8 mouse cellular contexts compared by ENCODE assay signal in genomic region chr9:31252182-31252799, GRCm38 (mm10). TPM values are rescaled to one million over a fixed set of nuclear protein-coding genes. Genes with fewer than 3 reads are reported as not detected.
A peak's percentile ranks its signal among the peaks of the same experiment; 100 is the strongest.
DNase-seq lines count a peak whose midpoint lies in the region; ATAC-seq lines count a peak whose summit lies in the region.

No protein-coding gene starts in this region.

- peak overlapping the region; percentile 69 for H3K4me2 ChIP-seq in liver, embryonic 15.5 days
- no peak overlapping the region for H3K4me2 ChIP-seq in stomach, embryonic 15.5 days

- H3K9ac ChIP-seq in liver, embryonic 15.5 days, result no peak overlapping the region
- H3K9ac ChIP-seq in stomach, embryonic 15.5 days, result no peak overlapping the region

- H3K27ac ChIP-seq in liver, embryonic 15.5 days (replicated peaks), result peak overlapping the region; percentile 96
- H3K27ac ChIP-seq in stomach, embryonic 15.5 days, result no peak overlapping the region
- no peak overlapping the region for H3K27ac ChIP-seq in hindbrain, embryonic 10.5 days

- H3K36me3 ChIP-seq in liver, embryonic 15.5 days (replicated peaks), result no peaks in the 10 kb centered on the region
- no peaks in the 10 kb centered on the region for H3K36me3 ChIP-seq in stomach, embryonic 15.5 days
- H3K36me3 ChIP-seq in hindbrain, embryonic 10.5 days, result no peaks in the 10 kb centered on the region

- no peaks in the 10 kb centered on the region for H3K27me3 ChIP-seq in liver, embryonic 15.5 days
- no peaks in the 10 kb centered on the region for H3K27me3 ChIP-seq in stomach, embryonic 15.5 days (replicated peaks)
- no peaks in the 10 kb centered on the region for H3K27me3 ChIP-seq in hindbrain, embryonic 10.5 days (ENCODE audit: insufficient read depth, poor library complexity, severe bottlenecking)

- 37% methylated on average over 10 of the region's 10 CpGs for WGBS in liver, embryonic 15.5 days (ENCODE audit: insufficient replicate concordance)
- WGBS in stomach, embryonic 15.5 days, result 69% methylated on average over 10 of the region's 10 CpGs
- 77% methylated on average over 10 of the region's 10 CpGs for WGBS in hindbrain, embryonic 10.5 days

- H3K4me3 ChIP-seq in liver, embryonic 15.5 days (replicated peaks), result peak overlapping the region; percentile 35
- H3K4me3 ChIP-seq in stomach, embryonic 15.5 days (replicated peaks), result no peak overlapping the region
- H3K4me3 ChIP-seq in hindbrain, embryonic 10.5 days, result no peak overlapping the region

- peak; percentile 82 for DNase-seq in 416B (ENCODE audit: low read depth)
- peak; percentile 94 for DNase-seq in MEL-GATA-1-ER (ENCODE audit: extremely low read depth, low read depth)
- peak; percentile 47 for DNase-seq in heart, adult 8-10 months (ENCODE audit: low spot score)
- no peak for DNase-seq in hindbrain, embryonic 10.5 days (ENCODE audit: low spot score)
- no peak for DNase-seq in right cerebral cortex, postnatal 25 days
- no peak for DNase-seq in right cerebral cortex, adult 2 months (ENCODE audit: low spot score in 2 of 2)

- peak; percentile 81 for ATAC-seq in liver, embryonic 15.5 days (ENCODE audit: insufficient read depth)
- peak; percentile 79; the same call in 1 of the 2 replicates for ATAC-seq in stomach, embryonic 15.5 days (ENCODE audit: insufficient read depth, low FRiP score, low read depth)

- no peaks in the 10 kb centered on the region for H3K9me3 ChIP-seq in liver, embryonic 15.5 days (replicated peaks)
- no peaks in the 10 kb centered on the region for H3K9me3 ChIP-seq in stomach, embryonic 15.5 days
- no peaks in the 10 kb centered on the region for H3K9me3 ChIP-seq in hindbrain, embryonic 10.5 days

- peaks cover 68% of the 10 kb centered on the region for H3K4me1 ChIP-seq in liver, embryonic 15.5 days (replicated peaks)
- peaks cover 9% of the 10 kb centered on the region for H3K4me1 ChIP-seq in stomach, embryonic 15.5 days
- peaks cover 9% of the 10 kb centered on the region for H3K4me1 ChIP-seq in hindbrain, embryonic 10.5 days (replicated peaks)

RNA-seq across cellular contexts. Expression of gene Prdm10, which starts 28.0 kb away (rescaled TPM):
- total RNA-seq in heart, adult 8-10 months (2022), result 1 to 10 TPM; 4.4 to 6.2 (median 5.2) TPM
- polyA plus RNA-seq in liver, embryonic 15.5 days (2015; fragmentation: Nextera tagmentation; extraction: Ambion mirVana), result 2.3 and 3.0 TPM in 2 replicates
- polyA plus RNA-seq in stomach, embryonic 15.5 days (2015; fragmentation: Nextera tagmentation; extraction: Ambion mirVana), result 4.2 and 5.1 TPM in 2 replicates
- polyA plus RNA-seq in hindbrain, embryonic 10.5 days (2016; fragmentation: Nextera tagmentation; extraction: Ambion mirVana), result 7.9 and 8.9 TPM in 2 replicates

RNA-seq across cellular contexts. Expression of gene Aplp2, which starts 40.7 kb away (rescaled TPM):
- total RNA-seq in heart, adult 8-10 months (2022), result 100 to 1,000 TPM; 290 to 388 (median 328) TPM
- 182 and 192 TPM in 2 replicates for polyA plus RNA-seq in liver, embryonic 15.5 days (2015; fragmentation: Nextera tagmentation; extraction: Ambion mirVana)
- 279 and 284 TPM in 2 replicates for polyA plus RNA-seq in stomach, embryonic 15.5 days (2015; fragmentation: Nextera tagmentation; extraction: Ambion mirVana)
- 220 and 243 TPM in 2 replicates for polyA plus RNA-seq in hindbrain, embryonic 10.5 days (2016; fragmentation: Nextera tagmentation; extraction: Ambion mirVana)

Comparison
In these comparisons a context has a peak if more than half of its experiments do, and no peak if none do; other contexts are left out.
1. DNase-seq: peak in 416B (single experiment), MEL-GATA-1-ER (single experiment) and heart, adult 8-10 months (single experiment); none in hindbrain, embryonic 10.5 days (single experiment), right cerebral cortex, postnatal 25 days (single experiment) and right cerebral cortex, adult 2 months (0 of 2).